Mouse (Mus musculus) thymus, postnatal 36 days (tissue): Measurements from ENCODE around the gene Fbxl3.

Experiments
- DNase-seq, 2 experiments: peaks; one replicate each; pipeline ENCODE4 v3.0.0; 2022; ENCODE audit warnings: mixed read lengths in 2 of 2

The Fbxl3 gene

DNA sequence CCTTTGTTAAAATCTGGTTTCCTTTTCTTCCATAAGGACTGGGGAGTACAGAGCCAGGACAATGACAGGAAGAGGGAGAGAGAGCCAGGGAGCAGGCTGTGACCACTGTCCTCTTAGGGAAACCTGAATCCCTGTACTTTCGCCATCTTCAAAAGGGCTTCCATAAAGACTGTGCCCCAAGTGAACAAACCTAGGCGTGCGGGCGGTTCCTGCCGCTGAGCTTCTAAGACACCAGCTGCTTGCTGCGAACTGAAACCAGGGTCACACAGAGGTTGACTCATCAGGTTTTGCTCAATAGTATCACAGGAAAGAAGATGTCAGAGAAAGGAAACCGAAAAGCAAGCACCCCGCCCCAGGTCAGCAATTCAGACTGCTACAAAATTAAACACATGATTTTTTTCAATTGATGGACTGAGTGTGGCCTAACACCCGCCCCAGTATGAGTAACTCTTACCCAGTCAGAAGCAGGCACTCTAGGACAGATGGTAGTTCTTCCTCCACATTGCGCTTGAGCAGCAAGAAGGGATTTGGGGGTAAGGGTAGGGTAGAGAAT is 66.0 kb downstream of the Fbxl3 start:
- peak in 1 of 2 experiments; percentile 37 for DNase-seq
